Mouse (Mus musculus) natural killer cell, adult 2 months (primary cell): ENCODE data around the gene Shisa4.

Experiments used
- DNase-seq, 2 experiments: peaks; one replicate each; pipeline ENCODE4 v3.0.0; 2022; ENCODE audit warnings: low spot score in 2 of 2

Shisa4 gene

GRCm38 (mm10) chr1:135366380-135366779 lies 8.7 kb downstream of the Shisa4 start:
- no peak for DNase-seq

DNA sequence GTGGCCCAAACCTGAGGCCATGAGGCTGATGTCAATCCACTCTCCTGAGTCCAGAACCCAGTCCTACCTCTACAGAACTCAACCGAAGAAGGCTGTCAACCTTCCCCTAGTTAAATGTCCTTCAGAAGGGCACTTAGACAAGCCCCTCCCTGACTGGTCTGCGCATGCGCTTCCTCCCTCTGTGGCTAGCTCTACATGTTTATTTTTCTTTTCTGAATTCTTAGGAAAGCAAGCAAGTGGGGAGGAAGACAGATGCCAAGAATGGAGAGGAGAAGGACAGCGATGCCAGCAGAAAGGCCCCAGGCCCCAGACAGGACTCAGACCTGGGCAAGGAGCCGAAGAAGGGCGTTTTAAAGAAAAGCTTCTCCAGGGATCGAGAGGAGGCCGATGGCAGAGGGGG lies 11.6 kb downstream of the Shisa4 start:
- no peak for DNase-seq

DNA sequence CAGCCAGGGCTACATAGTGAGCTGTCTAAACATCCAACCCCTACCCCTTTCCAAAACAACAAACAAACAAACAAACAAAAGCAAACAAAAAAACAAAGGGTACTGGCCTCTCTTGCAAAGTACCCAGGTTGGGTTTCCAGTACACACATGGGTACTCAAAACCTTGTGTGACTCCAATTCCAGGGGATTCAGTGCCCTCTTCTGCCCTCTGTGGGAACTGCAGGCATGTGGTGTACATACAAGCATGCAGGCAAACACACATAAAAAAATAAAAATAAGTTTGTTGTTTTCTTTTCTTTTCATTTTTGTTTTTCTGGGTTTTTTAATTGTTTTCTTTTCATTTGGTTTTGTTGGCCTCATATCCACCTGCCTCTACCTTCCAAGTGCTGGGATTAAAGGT lies 12.9 kb downstream of the Shisa4 start:
- no peak for DNase-seq

DNA sequence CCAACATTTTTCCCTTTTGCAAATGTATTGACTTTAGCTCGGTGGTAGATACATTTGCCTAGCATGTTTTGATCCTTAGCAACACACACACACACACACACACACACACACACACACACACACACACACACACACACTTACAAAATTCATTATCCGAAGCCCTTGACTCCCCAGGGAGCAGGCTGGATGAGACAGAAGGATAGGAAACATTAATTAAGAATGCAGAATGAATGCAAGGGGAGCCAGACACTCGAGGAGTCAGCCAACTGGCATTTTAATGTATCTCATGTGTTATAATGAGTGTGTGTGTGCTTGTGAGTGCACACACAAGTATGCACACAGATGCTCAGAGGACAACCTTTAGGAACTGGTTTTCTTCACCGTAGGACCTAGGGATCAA lies 13.5 kb downstream of the Shisa4 start:
- DNase-seq: no peak

- DNase-seq: no peak
These were observed 16.0 kb downstream of the Shisa4 start for GRCm38 (mm10) chr1:135359071-135359470.

- DNase-seq: no peak
These were observed 23.1 kb downstream of the Shisa4 start for GRCm38 (mm10) chr1:135351953-135352352.

DNA sequence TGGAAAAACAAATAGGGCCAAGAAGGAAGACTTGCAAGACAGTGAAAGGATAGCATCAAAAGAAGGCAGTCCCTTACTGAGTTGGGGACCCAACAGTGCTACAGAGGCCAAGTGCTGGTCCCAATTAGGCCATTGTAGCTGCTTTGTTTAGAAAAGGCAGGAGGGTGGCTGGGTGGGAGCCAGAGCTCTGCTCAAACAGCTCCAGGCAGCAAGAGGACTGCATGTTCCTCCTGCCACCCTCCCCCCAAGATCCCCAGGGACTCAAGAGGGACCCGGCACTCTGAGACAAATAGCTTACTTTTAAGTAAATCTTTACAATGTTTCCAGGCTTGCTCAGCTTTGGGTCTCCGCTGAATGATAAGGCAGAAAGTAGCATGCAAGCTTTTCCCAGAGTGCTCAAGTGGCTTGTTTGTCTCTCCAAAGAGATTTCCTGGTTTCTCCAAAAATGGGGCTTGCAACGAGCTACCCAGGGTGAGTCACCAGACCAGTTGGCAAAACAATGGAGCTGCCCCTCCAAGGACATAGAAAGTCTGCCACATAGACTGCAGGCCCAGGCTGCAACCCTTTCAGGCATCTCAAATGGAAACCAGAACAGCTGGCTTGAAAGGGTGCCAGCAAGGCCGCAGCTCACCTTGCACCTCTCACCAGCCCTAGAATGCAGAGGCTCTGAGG lies 27.4 kb downstream of the Shisa4 start:
- no peak for DNase-seq

GRCm38 (mm10) chr1:135346891-135347290 lies 28.1 kb downstream of the Shisa4 start:
- no peak for DNase-seq

- DNase-seq: no peak
These were observed 31.0 kb downstream of the Shisa4 start for GRCm38 (mm10) chr1:135344026-135344425.

- no peak for DNase-seq
These were observed 33.1 kb downstream of the Shisa4 start for GRCm38 (mm10) chr1:135341947-135342346.

DNA sequence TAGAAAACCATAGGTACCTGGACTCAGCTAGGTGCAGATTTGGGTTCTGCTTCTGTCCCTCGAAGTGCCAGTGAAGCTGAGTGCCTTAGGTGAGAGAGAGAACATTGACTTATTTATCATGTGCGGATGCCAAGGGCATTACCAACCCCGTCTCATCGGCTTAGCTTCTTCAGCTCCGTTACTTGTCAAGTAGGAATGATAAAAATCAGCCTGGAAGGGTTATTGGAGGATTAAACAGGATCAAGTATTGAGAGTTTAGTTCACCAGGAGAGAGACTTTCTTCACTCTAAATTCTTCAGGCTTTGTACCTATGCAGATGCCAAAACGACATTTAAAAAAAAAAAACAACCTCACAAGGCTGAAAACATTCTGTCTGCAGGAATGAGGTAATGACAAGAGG lies 44.5 kb downstream of the Shisa4 start:
- no peak for DNase-seq

DNA sequence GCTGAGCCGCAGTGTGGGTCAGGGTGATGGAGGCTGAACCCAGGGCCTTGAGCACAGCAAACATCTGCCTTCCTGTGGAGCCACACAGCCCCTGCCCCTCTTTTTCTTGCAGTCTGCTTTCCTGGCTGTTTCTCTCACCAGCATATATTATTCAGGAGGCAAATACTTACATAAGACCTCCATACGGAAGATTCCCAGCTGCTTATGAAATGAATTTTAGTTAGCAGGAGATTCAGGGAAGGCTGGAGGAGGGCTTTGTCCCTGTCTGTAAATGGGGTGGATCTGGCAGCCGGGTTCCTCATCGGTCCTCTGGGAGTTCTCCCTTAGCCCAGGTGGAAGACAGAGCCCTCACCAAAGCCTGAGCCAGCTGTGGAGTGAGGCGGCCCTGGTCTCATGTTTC lies 46.7 kb downstream of the Shisa4 start:
- no peak for DNase-seq

GRCm38 (mm10) chr1:135325934-135326333 lies 49.1 kb downstream of the Shisa4 start:
- DNase-seq: no peak

DNA sequence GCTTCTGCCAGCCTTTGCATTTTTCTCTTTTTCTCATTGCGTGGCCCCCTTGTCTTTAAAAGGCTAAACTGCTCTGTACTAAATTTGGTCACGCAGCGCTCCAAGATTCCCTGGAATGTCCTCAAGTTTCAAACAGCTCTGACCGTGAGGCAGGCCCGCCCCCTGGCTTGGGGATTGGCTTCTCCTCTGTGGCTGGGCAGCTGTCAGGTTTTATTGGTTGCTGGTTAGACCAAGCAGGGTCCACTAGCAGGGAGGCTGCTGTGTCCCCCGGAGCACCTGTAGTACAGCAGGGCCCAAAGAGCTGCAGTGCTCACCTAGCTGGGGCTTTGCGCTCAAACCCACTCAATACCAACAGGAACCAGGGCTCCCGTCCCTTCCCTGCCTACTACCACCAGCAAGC lies 50.5 kb downstream of the Shisa4 start, which contains the start of gene Lmod1:
Gene Lmod1, plus strand, starts transcription at position 237 of the 400 bp plus-strand sequence.
- no peak for DNase-seq

DNA sequence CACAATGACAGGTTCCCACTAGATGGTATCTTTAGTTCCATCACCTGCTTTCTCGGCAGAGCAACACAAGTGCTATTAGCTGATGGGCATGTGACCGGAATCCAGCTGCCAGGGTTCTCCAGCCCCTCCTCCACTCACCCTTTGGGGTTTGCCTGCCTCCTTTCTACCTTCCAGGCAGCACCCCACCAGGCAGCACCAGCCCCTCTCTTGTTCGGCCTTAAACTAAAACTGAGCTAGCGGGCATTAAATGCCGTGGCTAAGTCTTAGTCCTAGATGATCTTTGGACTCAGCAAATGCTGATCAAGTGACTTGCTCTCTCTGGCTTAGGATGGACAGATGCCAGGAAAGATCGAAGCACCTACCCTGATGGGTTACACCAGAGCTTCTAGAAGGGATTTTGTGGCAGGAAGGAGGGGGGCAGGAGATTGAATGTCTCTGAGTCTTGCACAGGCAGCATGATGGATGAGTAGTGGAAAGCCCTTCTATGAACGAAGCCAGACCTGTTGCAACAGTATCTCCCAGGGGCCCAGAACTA lies 51.6 kb downstream of the Shisa4 start:
- no peak for DNase-seq
